Mouse (Mus musculus): ENCODE data around the gene Basp1. TPM values are rescaled to one million over a fixed set of nuclear protein-coding genes. Genes with fewer than 3 reads are reported as not detected.
"Not testable (repeated sequence)": the region's sequence is repeated elsewhere in the genome, so short reads cannot be mapped to it uniquely, and the experiment has no call there.

Gene Basp1
- 100 to 1,000 TPM; 576 to 634 TPM for total RNA-seq (2021)
- long read RNA-seq, experiment 1, transcript Basp1-201 (2 exons, 1,855 nt): major isoform, 118 of 156 reads
- long read RNA-seq, experiment 1, partial matches to known transcripts: 0 of 156 reads
- long read RNA-seq, experiment 1, other reads (novel, unspliced or antisense): 38 of 156 reads
- long read RNA-seq, experiment 2, transcript Basp1-201 (2 exons, 1,855 nt): major isoform, 159 of 237 reads
- long read RNA-seq, experiment 2, partial matches to known transcripts: 0 of 237 reads
- long read RNA-seq, experiment 2, other reads (novel, unspliced or antisense): 78 of 237 reads

- peak; percentile 56 to 75 for DNase-seq (ENCODE audit: low spot score in 2 of 2)
- no peak for TF ChIP-seq CTCF (conservative IDR thresholded peaks at IDR 0.05)
- peak within 1 kb of the TSS; percentile 91 for H3K4me3 ChIP-seq
- H3K27ac ChIP-seq: peak within 1 kb of the TSS; percentile 99
Observed at GRCm38 (mm10) chr15:25413378-25413901, at the start of gene Basp1. TSS of gene Basp1 (minus strand) at chr15:25413764.

GRCm38 (mm10) chr15:25463076-25463475 is 49.5 kb upstream of the Basp1 start:
- not testable (repeated sequence) for DNase-seq (ENCODE audit: low spot score in 2 of 2); H3K4me3 ChIP-seq; H3K27ac ChIP-seq

- DNase-seq (ENCODE audit: low spot score in 2 of 2): no peak
- no peak for TF ChIP-seq CTCF (conservative IDR thresholded peaks at IDR 0.05)
- H3K27ac ChIP-seq: no peak overlapping the region
- H3K4me3 ChIP-seq: no peak overlapping the region
Observed at GRCm38 (mm10) chr15:25462056-25462762, 48.6 kb upstream of the Basp1 start.

- H3K4me3 ChIP-seq: no peak overlapping the region
- DNase-seq (ENCODE audit: low spot score in 2 of 2): no peak
- peak overlapping the region; percentile 5; the same call in 1 of the 2 replicates for H3K27ac ChIP-seq
- no peak for TF ChIP-seq CTCF (conservative IDR thresholded peaks at IDR 0.05)
Observed at GRCm38 (mm10) chr15:25459901-25460300, 46.3 kb upstream of the Basp1 start.

GRCm38 (mm10) chr15:25457421-25457820 is 43.9 kb upstream of the Basp1 start:
- no peak for DNase-seq (ENCODE audit: low spot score in 2 of 2)
- no peak overlapping the region for H3K27ac ChIP-seq
- no peak for TF ChIP-seq CTCF (conservative IDR thresholded peaks at IDR 0.05)

GRCm38 (mm10) chr15:25453538-25453937 is 40.0 kb upstream of the Basp1 start:
- no peak for TF ChIP-seq CTCF (conservative IDR thresholded peaks at IDR 0.05)
- no peak for DNase-seq (ENCODE audit: low spot score in 2 of 2)
- no peak overlapping the region for H3K27ac ChIP-seq

More at GRCm38 (mm10) chr15:25457421-25457820, 43.9 kb upstream of the Basp1 start:
- H3K4me3 ChIP-seq: no peak overlapping the region

GRCm38 (mm10) chr15:25449348-25449747 is 35.8 kb upstream of the Basp1 start:
- Histone ChIP-seq H3K27ac (no peak overlapping the region), H3K4me3 (no peak overlapping the region)
- no peak for DNase-seq (ENCODE audit: low spot score in 2 of 2)
- no peak for TF ChIP-seq CTCF (conservative IDR thresholded peaks at IDR 0.05)

More at GRCm38 (mm10) chr15:25453538-25453937, 40.0 kb upstream of the Basp1 start:
- H3K4me3 ChIP-seq: no peak overlapping the region

GRCm38 (mm10) chr15:25448703-25449340 is 35.3 kb upstream of the Basp1 start:
- H3K27ac ChIP-seq: no peak overlapping the region
- no peak overlapping the region for H3K4me3 ChIP-seq
- DNase-seq (ENCODE audit: low spot score in 2 of 2): no peak
- TF ChIP-seq CTCF (conservative IDR thresholded peaks at IDR 0.05): no peak

- Histone ChIP-seq H3K4me3 (no peak overlapping the region), H3K27ac (no peak overlapping the region)
- DNase-seq (ENCODE audit: low spot score in 2 of 2): no peak
- TF ChIP-seq CTCF (conservative IDR thresholded peaks at IDR 0.05): no peak
Observed at GRCm38 (mm10) chr15:25447136-25447535, 33.6 kb upstream of the Basp1 start.

GRCm38 (mm10) chr15:25446155-25446487 is 32.6 kb upstream of the Basp1 start:
- H3K4me3 ChIP-seq: no peak overlapping the region
- DNase-seq (ENCODE audit: low spot score in 2 of 2): no peak
- TF ChIP-seq CTCF (conservative IDR thresholded peaks at IDR 0.05): no peak
- no peak overlapping the region for H3K27ac ChIP-seq

GRCm38 (mm10) chr15:25445361-25446154 is 32.0 kb upstream of the Basp1 start:
- TF ChIP-seq CTCF (conservative IDR thresholded peaks at IDR 0.05): no peak

GRCm38 (mm10) chr15:25444208-25444607 is 30.6 kb upstream of the Basp1 start:
- H3K27ac ChIP-seq: no peak overlapping the region
- DNase-seq (ENCODE audit: low spot score in 2 of 2): no peak
- H3K4me3 ChIP-seq: no peak overlapping the region
- TF ChIP-seq CTCF (conservative IDR thresholded peaks at IDR 0.05): no peak

More at GRCm38 (mm10) chr15:25445361-25446154, 32.0 kb upstream of the Basp1 start:
- H3K4me3 ChIP-seq: no peak overlapping the region
- H3K27ac ChIP-seq: no peak overlapping the region
- DNase-seq (ENCODE audit: low spot score in 2 of 2): no peak
